ENCODE assay signal across 8 mouse cellular contexts in genomic region chr2:135439546-135440517, GRCm38 (mm10).
DNase-seq lines count a peak whose midpoint lies in the region; ATAC-seq and TF ChIP-seq lines count a peak whose summit lies in the region.

No protein-coding gene starts in this region.

- no peak overlapping the region for H3K27ac ChIP-seq in ES-E14 (ENCODE audit: insufficient read depth, low read depth, low read length, poor library complexity, severe bottlenecking)
- H3K27ac ChIP-seq in embryonic facial prominence, embryonic 10.5 days (replicated peaks) = no peak overlapping the region
- H3K27ac ChIP-seq in heart, embryonic 12.5 days (ENCODE audit: poor library complexity, severe bottlenecking) = no peak overlapping the region
- H3K27ac ChIP-seq in kidney, embryonic 14.5 days (ENCODE audit: low read depth, low read length) = no peak overlapping the region

- peak; percentile 66 for DNase-seq in ES-E14 (ENCODE audit: low read depth, low spot score)
- peak; percentile 52 for DNase-seq in adrenal gland, adult 2 months
- peak; percentile 9 for DNase-seq in embryonic facial prominence, embryonic 10.5 days (ENCODE audit: low spot score)
- DNase-seq in lung, postnatal 36 days = peak; percentile 76
- peak; percentile 24 for DNase-seq in right cerebral cortex, postnatal 4 days
- no peak for DNase-seq in frontal cortex, postnatal 10 days (ENCODE audit: low spot score in 2 of 2)

- in situ Hi-C loops in ES-E14 (cut with MboI; ENCODE audit: low sequenced_read_pairs in 2 of 2, unreplicated experiment in 2 of 2) = no loop called here

- H3K27me3 ChIP-seq in embryonic facial prominence, embryonic 10.5 days (replicated peaks; ENCODE audit: low read depth, poor library complexity, severe bottlenecking) = no peaks in the 10 kb centered on the region
- H3K27me3 ChIP-seq in heart, embryonic 12.5 days (replicated peaks) = no peaks in the 10 kb centered on the region
- no peaks in the 10 kb centered on the region for H3K27me3 ChIP-seq in kidney, embryonic 14.5 days (ENCODE audit: control insufficient read depth, insufficient read depth, low read length)

- WGBS in embryonic facial prominence, embryonic 10.5 days = 18% methylated on average over 7 of the region's 7 CpGs
- WGBS in heart, embryonic 12.5 days = 11% methylated on average over 7 of the region's 7 CpGs
- 10% methylated on average over 7 of the region's 7 CpGs for WGBS in kidney, embryonic 14.5 days

- H3K9me3 ChIP-seq in ES-E14 (ENCODE audit: control insufficient read depth, insufficient read depth, low read depth, low read length) = no peaks in the 10 kb centered on the region
- no peaks in the 10 kb centered on the region for H3K9me3 ChIP-seq in embryonic facial prominence, embryonic 10.5 days
- no peaks in the 10 kb centered on the region for H3K9me3 ChIP-seq in heart, embryonic 12.5 days (replicated peaks)
- no peaks in the 10 kb centered on the region for H3K9me3 ChIP-seq in kidney, embryonic 14.5 days (ENCODE audit: control insufficient read depth, low read length)

- peak; percentile 36; the same call in 1 of the 2 replicates for ATAC-seq in heart, embryonic 12.5 days (ENCODE audit: insufficient number of reproducible peaks, low FRiP score)
- ATAC-seq in kidney, embryonic 14.5 days (ENCODE audit: low FRiP score, low TSS enrichment) = peak; percentile 94

- H3K4me3 ChIP-seq in ES-E14 (ENCODE audit: insufficient read depth in 1 of 2, low read depth in 1 of 2, low read length in 2 of 2, poor library complexity in 1 of 2, severe bottlenecking in 1 of 2) = no peak overlapping the region
- H3K4me3 ChIP-seq in embryonic facial prominence, embryonic 10.5 days = 0 out of 2 replicates have a peak overlapping the region, but pooled peaks have one; percentile 25
- peak overlapping the region; percentile 23; the same call in 1 of the 2 replicates for H3K4me3 ChIP-seq in heart, embryonic 12.5 days
- peak overlapping the region; percentile 16; the same call in 1 of the 2 replicates for H3K4me3 ChIP-seq in kidney, embryonic 14.5 days (ENCODE audit: low read length)

- H3K9ac ChIP-seq in ES-E14 (ENCODE audit: insufficient read depth, low read depth, low read length, poor library complexity, severe bottlenecking) = no peak overlapping the region
- H3K9ac ChIP-seq in heart, embryonic 12.5 days = no peak overlapping the region
- no peak overlapping the region for H3K9ac ChIP-seq in kidney, embryonic 14.5 days (ENCODE audit: low read depth, low read length)

- H3K4me2 ChIP-seq in heart, embryonic 12.5 days = peak overlapping the region; percentile 56
- peak overlapping the region; percentile 26; the same call in 1 of the 2 replicates for H3K4me2 ChIP-seq in kidney, embryonic 14.5 days (replicated peaks; ENCODE audit: low read depth, low read length)

- H3K36me3 ChIP-seq in ES-E14 (ENCODE audit: control insufficient read depth, insufficient read depth, low read length, poor library complexity, severe bottlenecking) = no peaks in the 10 kb centered on the region
- H3K36me3 ChIP-seq in embryonic facial prominence, embryonic 10.5 days (replicated peaks) = no peaks in the 10 kb centered on the region
- no peaks in the 10 kb centered on the region for H3K36me3 ChIP-seq in heart, embryonic 12.5 days
- no peaks in the 10 kb centered on the region for H3K36me3 ChIP-seq in kidney, embryonic 14.5 days (ENCODE audit: control insufficient read depth, insufficient read depth, low read length)

- peaks cover 0 to 4% of the 10 kb centered on the region in 2 experiments; a peak in 2 of 4 replicates for H3K4me1 ChIP-seq in ES-E14 (ENCODE audit: control insufficient read depth in 2 of 2, insufficient read depth in 2 of 2, low read length in 2 of 2, poor library complexity in 1 of 2)
- peaks cover 4% of the 10 kb centered on the region; the same call in 1 of the 2 replicates for H3K4me1 ChIP-seq in embryonic facial prominence, embryonic 10.5 days
- H3K4me1 ChIP-seq in heart, embryonic 12.5 days (replicated peaks) = peaks cover 8% of the 10 kb centered on the region; the same call in 1 of the 2 replicates
- no peaks in the 10 kb centered on the region for H3K4me1 ChIP-seq in kidney, embryonic 14.5 days (ENCODE audit: control insufficient read depth, insufficient read depth, low read length)

TF ChIP-seq in ES-E14, 5 proteins besides CTCF, POLR2A, EP300 and RAD21:
- peak; percentile 65; the same call in 1 of the 2 replicates for TF ChIP-seq ZC3H11A (IDR thresholded peaks at IDR 0.05; ENCODE audit: borderline replicate concordance, low read depth, low read length)
- no peak for TF ChIP-seq CHD2 (IDR thresholded peaks at IDR 0.05; ENCODE audit: low read depth, low read length)

Comparison
In these comparisons a context has a peak if more than half of its experiments do, and no peak if none do; other contexts are left out.
1. DNase-seq: peak in ES-E14 (single experiment), adrenal gland, adult 2 months (single experiment), embryonic facial prominence, embryonic 10.5 days (single experiment), lung, postnatal 36 days (single experiment) and right cerebral cortex, postnatal 4 days (single experiment); none in frontal cortex, postnatal 10 days (0 of 2).
2. H3K4me3 ChIP-seq: peak in embryonic facial prominence, embryonic 10.5 days (single experiment), heart, embryonic 12.5 days (single experiment) and kidney, embryonic 14.5 days (single experiment); none in ES-E14 (0 of 2).